Mouse (Mus musculus) myocyte (in vitro differentiated cells): Measurements from ENCODE around the gene Lrrc56. TPM values are rescaled to one million over a fixed set of nuclear protein-coding genes. Genes with fewer than 3 reads are reported as not detected.

Source experiments
- H3K27me3 ChIP-seq: one replicate; pipeline ENCODE4 v1.6.1; 2011; ENCODE audit not compliant: control insufficient read depth, insufficient read depth, insufficient read length
- H3K36me3 ChIP-seq: one replicate; pipeline ENCODE4 v1.6.1; 2011; ENCODE audit not compliant: control insufficient read depth, insufficient read depth
- H3K4me2 ChIP-seq: one replicate; pipeline ENCODE4 v1.6.1; 2011; ENCODE audit warnings: low read depth, control low read depth
- H3K4me3 ChIP-seq: one replicate; pipeline ENCODE4 v1.5.1; 2011; ENCODE audit warnings: mild to moderate bottlenecking, control low read depth, moderate library complexity
- H3K79me2 ChIP-seq: one replicate; pipeline ENCODE4 v1.6.1; 2011; ENCODE audit not compliant: control insufficient read depth, insufficient read depth
- H3ac ChIP-seq: one replicate; pipeline ENCODE4 v1.6.1; 2011; ENCODE audit not compliant: control insufficient read depth, insufficient read length
- CEBPB ChIP-seq: IDR thresholded peaks from 2 replicates; pipeline ENCODE4 v1.6.1; 2011; ENCODE audit warnings: mild to moderate bottlenecking, moderate library complexity; ENCODE audit not compliant: poor library complexity, insufficient read depth, severe bottlenecking
- E2F4 ChIP-seq: IDR thresholded peaks from one replicate; pipeline ENCODE4 v1.6.1; 2011; ENCODE audit warnings: mild to moderate bottlenecking, control low read depth, moderate library complexity; ENCODE audit not compliant: insufficient read depth
- MAX ChIP-seq: IDR thresholded peaks from one replicate; pipeline ENCODE4 v1.6.1; 2011; ENCODE audit warnings: low read depth, mild to moderate bottlenecking, control low read depth
- MYOD1 ChIP-seq, 3 experiments: IDR thresholded peaks; one replicate each; pipeline ENCODE4 v1.6.1; 2011; ENCODE audit warnings: control low read depth in 2 of 3, low read depth in 2 of 3, mild to moderate bottlenecking in 2 of 3, moderate library complexity in 1 of 3; ENCODE audit not compliant: insufficient read length in 2 of 3, control insufficient read depth in 1 of 3
- MYOG ChIP-seq, 3 experiments: IDR thresholded peaks; one replicate each; pipeline ENCODE4 v1.6.1; 2011; ENCODE audit warnings: control low read depth in 2 of 3, low read depth in 2 of 3, mild to moderate bottlenecking in 2 of 3; ENCODE audit not compliant: insufficient read length in 2 of 3, control insufficient read depth in 1 of 3, insufficient read depth in 1 of 3
- POLR2A ChIP-seq: IDR thresholded peaks from one replicate; pipeline ENCODE4 v1.6.1; 2011; ENCODE audit warnings: low read depth, mild to moderate bottlenecking, control low read depth, moderate library complexity; ENCODE audit not compliant: insufficient read length
- POLR2AphosphoS2 ChIP-seq: IDR thresholded peaks from one replicate; pipeline ENCODE4 v1.6.1; 2011; ENCODE audit warnings: low read depth, control low read depth; ENCODE audit not compliant: insufficient read length
- REST ChIP-seq: IDR thresholded peaks from one replicate; pipeline ENCODE4 v1.6.1; 2011; ENCODE audit warnings: mild to moderate bottlenecking, control low read depth, moderate library complexity; ENCODE audit not compliant: insufficient read depth, insufficient read length
- SRF ChIP-seq: IDR thresholded peaks from one replicate; pipeline ENCODE4 v1.6.1; 2011; ENCODE audit warnings: low read depth; ENCODE audit not compliant: control insufficient read depth, insufficient read length
- TCF12 ChIP-seq: IDR thresholded peaks from one replicate; pipeline ENCODE4 v1.6.1; 2011; ENCODE audit warnings: mild to moderate bottlenecking, control low read depth; ENCODE audit not compliant: poor library complexity, insufficient read depth, severe bottlenecking
- TCF3 ChIP-seq: IDR thresholded peaks from one replicate; pipeline ENCODE4 v1.6.1; 2011; ENCODE audit warnings: low read depth, control low read depth; ENCODE audit not compliant: insufficient read length
- USF1 ChIP-seq: IDR thresholded peaks from one replicate; pipeline ENCODE4 v1.6.1; 2011; ENCODE audit warnings: low read depth, mild to moderate bottlenecking, control low read depth, moderate library complexity
- polyA plus RNA-seq: library from polyadenylated mRNA; unstranded; fragments of >200 nt; fragmentation: generic; extraction: Trizol; gene quantifications from one replicate; pipeline ENCODE4 v1.2.1, GENCODE M21; 2012; ENCODE audit warnings: missing spikeins

Gene Lrrc56
- polyA plus RNA-seq, 1 experiment = 1.1 TPM

DNA sequence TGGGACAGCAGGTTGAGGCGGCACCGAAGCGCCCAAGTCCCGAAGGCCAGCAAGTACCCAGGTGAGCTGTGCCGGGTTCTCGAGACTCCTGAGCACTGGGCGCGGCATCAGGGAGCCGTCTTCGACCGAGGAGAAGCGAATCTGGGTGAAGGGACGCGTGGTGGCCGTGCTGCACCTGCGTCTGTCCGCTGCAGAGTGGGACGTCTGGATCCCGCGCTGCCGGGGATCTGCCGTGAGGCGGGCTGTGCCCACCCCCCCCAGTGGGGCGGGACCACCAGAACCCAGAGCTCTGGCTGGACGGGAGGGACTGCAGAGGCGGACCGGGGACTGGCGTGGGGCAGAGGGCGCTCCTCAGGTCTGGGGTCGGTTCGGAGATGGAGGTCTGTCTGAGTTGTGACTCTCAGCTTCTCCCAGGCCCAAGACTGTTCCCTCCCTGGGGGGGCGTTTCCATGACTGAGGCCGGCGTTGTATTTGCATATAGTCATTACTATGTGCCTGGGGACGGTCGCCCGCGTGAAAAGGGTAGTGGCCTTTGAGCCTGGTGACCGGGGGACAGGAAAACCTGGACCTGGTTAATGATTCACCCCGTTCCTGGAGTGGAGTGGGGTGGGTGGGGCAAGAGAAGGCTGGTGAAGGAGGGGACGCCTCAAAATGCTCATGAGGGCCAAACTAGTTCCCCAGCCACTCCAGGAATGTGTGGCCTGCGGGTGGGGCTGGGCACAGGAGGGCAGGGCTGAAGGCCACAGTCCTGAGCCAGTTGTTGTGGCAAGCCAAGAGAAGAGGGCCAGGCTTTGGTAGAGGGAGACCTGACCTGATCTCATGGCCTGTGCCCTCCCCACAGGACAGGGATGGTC lies 22.1 kb downstream of the Lrrc56 start:
- TF ChIP-seq POLR2AphosphoS2 (peak; percentile 93), REST (no peak), USF1 (no peak), MYOD1 (IDR thresholded peaks at IDR 0.05; ENCODE audit: control insufficient read depth in 1 of 3, insufficient read length in 2 of 3, low read depth in 2 of 3) (peak in 2 of 3 experiments; percentile 28 to 61), E2F4 (peak; percentile 14), POLR2A (peak; percentile 55), SRF (no peak), MYOG (IDR thresholded peaks at IDR 0.05; ENCODE audit: control insufficient read depth in 1 of 3, insufficient read depth in 1 of 3, insufficient read length in 2 of 3, low read depth in 2 of 3) (peak in 2 of 3 experiments; percentile 79 to 94)
- peak overlapping the region; percentile 39 for H3K4me3 ChIP-seq
- peak overlapping the region; percentile 14 for H3ac ChIP-seq
- H3K36me3 ChIP-seq = no peaks in the 10 kb centered on the region
- peaks cover 14% of the 10 kb centered on the region for H3K79me2 ChIP-seq
- peak overlapping the region; percentile 85 for H3K4me2 ChIP-seq
- H3K27me3 ChIP-seq = peaks cover 25% of the 10 kb centered on the region

DNA sequence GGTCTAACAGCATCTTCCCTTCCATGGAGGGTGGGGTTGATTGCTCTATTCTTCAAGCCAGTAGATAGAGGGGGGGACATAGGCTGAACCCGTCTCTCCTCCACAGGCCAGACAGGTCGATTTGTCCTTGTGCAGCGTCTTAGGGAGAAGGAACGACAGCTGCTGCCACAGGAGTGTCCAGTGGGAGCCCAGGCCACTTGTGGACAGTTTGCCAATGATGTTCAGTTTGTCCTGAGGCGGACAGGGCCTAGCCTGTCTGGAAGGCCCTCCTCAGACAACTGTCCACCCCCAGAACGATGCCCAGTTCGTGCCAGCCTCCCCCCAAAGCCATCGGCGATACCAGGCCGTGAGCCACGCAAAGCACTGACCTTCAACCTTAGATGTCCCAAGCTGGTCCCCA lies 22.9 kb downstream of the Lrrc56 start:
- TF ChIP-seq POLR2A = peak; percentile 30
- TF ChIP-seq MYOD1 (IDR thresholded peaks at IDR 0.05; ENCODE audit: control insufficient read depth in 1 of 3, insufficient read length in 2 of 3, low read depth in 2 of 3) = peak in 2 of 3 experiments; percentile 67 to 78
- peak; percentile 24 to 87 (median 61) for TF ChIP-seq MYOG (IDR thresholded peaks at IDR 0.05; ENCODE audit: control insufficient read depth in 1 of 3, insufficient read depth in 1 of 3, insufficient read length in 2 of 3, low read depth in 2 of 3)
- no peak for TF ChIP-seq MAX
- H3ac ChIP-seq = peak overlapping the region; percentile 14
- H3K4me3 ChIP-seq = peak overlapping the region; percentile 39
- H3K36me3 ChIP-seq = no peaks in the 10 kb centered on the region
- H3K27me3 ChIP-seq = peaks cover 17% of the 10 kb centered on the region
- peaks cover 18% of the 10 kb centered on the region for H3K79me2 ChIP-seq
- H3K4me2 ChIP-seq = peak overlapping the region; percentile 85

DNA sequence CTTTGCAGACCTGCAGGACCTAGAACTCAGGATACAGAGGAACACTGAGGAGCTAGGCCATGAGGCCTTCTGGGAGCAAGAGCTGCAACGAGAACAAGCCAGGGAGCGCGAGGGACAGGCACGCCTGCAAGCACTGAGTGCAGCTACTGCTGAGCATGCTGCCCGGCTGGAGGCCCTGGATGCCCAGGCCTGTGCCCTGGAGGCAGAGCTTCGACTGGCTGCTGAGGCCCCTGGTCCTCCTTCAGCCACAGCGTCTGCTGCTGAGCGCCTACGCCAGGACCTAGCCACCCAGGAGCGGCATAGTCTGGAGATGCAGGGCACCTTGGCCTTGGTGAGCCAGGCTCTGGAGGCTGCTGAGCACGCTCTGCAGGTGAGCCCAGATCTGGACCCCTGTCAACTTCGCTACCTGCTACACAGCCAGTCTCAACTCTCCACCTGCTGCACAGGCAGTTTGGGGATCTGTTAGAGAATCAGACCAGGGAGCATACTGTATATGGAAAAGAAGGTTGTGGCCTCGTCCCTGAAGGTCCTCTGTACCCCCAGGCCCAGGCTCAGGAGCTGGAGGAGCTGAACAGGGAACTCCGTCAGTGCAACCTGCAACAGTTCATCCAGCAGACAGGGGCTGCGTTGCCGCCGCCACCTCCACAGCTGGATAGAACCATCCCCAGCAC lies 23.5 kb downstream of the Lrrc56 start:
- Histone ChIP-seq H3K27me3 (peaks cover 12% of the 10 kb centered on the region), H3K4me3 (peak overlapping the region; percentile 39), H3K79me2 (peaks cover 18% of the 10 kb centered on the region), H3K4me2 (peak overlapping the region; percentile 85), H3K36me3 (no peaks in the 10 kb centered on the region), H3ac (peak overlapping the region; percentile 14)
- TF ChIP-seq TCF3 (no peak), POLR2AphosphoS2 (peak; percentile 78), POLR2A (peak; percentile 6)

DNA sequence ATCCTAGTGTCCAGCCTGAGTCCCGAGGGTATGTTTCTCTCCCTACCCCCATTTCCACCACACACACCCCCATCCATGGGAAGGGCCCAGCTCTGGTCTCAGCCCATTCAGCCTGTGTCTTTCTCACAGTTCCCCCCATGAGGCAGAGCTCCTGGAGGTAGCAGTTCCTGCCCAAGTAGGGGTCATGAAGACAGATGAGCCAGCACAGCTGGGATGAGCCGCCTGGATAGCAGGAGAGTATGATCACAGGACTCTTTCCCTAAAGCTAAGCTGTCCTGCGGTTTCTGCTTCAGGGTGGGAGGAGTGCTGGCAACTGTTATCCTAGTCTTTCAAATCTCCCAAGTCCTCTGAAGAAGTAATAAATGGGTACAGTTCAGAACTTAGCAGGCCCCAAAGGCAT lies 24.2 kb downstream of the Lrrc56 start:
- Histone ChIP-seq H3ac (no peak overlapping the region), H3K36me3 (no peaks in the 10 kb centered on the region), H3K4me3 (peak overlapping the region; percentile 39), H3K27me3 (peaks cover 6% of the 10 kb centered on the region), H3K79me2 (peaks cover 18% of the 10 kb centered on the region), H3K4me2 (peak overlapping the region; percentile 85)
- TF ChIP-seq SRF = no peak
- peak; percentile 3 to 66 (median 63) for TF ChIP-seq MYOD1 (IDR thresholded peaks at IDR 0.05; ENCODE audit: control insufficient read depth in 1 of 3, insufficient read length in 2 of 3, low read depth in 2 of 3)
- peak in 1 of 3 experiments; percentile 43 for TF ChIP-seq MYOG (IDR thresholded peaks at IDR 0.05; ENCODE audit: control insufficient read depth in 1 of 3, insufficient read depth in 1 of 3, insufficient read length in 2 of 3, low read depth in 2 of 3)
- TF ChIP-seq POLR2AphosphoS2 = peak; percentile 9

DNA sequence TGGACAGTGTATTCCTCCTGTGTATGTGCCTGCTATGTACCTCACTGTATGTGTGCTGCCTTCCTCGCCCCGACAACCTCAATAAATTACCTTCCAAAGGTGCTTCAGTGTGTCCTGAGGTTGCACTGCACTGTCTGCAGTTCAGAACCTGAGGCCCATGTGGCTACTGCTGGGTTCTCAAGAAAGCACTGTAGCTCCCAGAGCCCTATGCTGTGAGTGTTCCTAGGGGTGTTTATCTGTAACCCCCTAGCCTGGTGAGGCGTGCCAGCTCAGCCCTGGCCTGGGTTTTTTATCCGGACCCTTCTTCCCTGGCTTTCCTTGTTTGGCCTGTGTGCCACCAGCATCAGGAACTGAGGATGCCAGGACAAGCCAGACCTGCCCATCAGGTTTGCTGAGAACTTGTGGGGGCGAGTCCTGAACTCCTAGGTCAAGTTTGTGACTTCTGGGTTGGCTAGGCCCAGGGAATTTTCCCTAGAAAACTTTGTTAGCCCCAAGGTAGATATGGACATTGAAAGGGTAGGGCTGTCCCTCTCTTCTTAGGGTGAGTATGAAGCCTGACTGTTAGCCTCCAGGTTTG lies 24.7 kb downstream of the Lrrc56 start:
- Histone ChIP-seq H3ac (no peak overlapping the region), H3K36me3 (no peaks in the 10 kb centered on the region), H3K27me3 (peaks cover under 1% of the 10 kb centered on the region), H3K4me2 (peak overlapping the region; percentile 85), H3K79me2 (peaks cover 18% of the 10 kb centered on the region), H3K4me3 (peak overlapping the region; percentile 39)
- TF ChIP-seq E2F4 = no peak
- TF ChIP-seq REST = no peak
- TF ChIP-seq TCF12 = no peak
- no peak for TF ChIP-seq MAX
- TF ChIP-seq SRF = no peak
- no peak for TF ChIP-seq MYOG (IDR thresholded peaks at IDR 0.05; ENCODE audit: control insufficient read depth in 1 of 3, insufficient read depth in 1 of 3, insufficient read length in 2 of 3, low read depth in 2 of 3)
- TF ChIP-seq POLR2A = no peak
- no peak for TF ChIP-seq USF1
- TF ChIP-seq POLR2AphosphoS2 = no peak
- TF ChIP-seq CEBPB = no peak
- TF ChIP-seq MYOD1 (IDR thresholded peaks at IDR 0.05; ENCODE audit: control insufficient read depth in 1 of 3, insufficient read length in 2 of 3, low read depth in 2 of 3) = no peak
- no peak for TF ChIP-seq TCF3
